Mouse (Mus musculus): ENCODE measurements around the gene Zfp446. TPM values are rescaled to one million over a fixed set of nuclear protein-coding genes. Genes with fewer than 3 reads are reported as not detected.

Zfp446 gene
- polyA plus RNA-seq, 1 experiment from 2014 or later: 14.9 TPM

DNA sequence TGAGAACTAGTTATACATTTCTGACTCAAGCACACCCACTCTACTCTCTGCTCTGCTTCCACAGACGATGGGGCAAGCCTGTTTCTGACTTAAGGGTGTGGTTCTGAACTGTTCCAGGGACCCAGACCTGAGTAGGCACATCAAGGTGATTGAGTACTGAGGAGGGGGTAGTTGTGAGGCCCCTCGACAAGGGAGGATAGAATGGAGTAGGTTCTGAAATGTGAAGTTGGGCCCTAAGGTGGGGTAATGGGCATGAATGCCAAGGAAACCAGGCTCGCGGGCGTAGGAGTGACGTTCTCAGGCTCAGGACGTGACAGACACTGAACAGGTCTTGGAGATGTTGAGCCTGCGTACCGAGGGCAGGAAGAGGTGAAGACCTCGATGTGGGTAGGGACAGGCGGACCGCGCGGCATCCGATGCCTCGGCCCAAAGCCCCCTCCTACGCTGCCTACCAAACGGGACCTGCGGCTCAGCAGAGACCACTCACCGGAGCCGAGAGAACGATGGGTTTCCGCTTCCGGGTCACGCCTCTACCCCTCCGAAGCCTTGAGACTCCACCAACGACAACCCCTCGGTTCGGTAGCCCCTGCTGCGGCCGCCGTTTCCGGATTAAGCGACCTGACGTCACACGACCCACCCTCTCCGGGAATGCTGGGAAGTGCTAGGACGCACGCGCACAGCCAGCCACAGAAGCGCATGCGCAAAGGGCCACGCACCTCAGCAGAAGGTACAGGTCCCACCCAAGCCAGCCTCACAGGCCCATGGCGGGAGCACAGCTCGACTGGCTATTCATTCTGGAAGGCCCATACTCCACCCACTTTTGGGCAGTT lies 56.7 kb downstream of the Zfp446 start, which contains the start of gene Chmp2a:
Gene Chmp2a (minus strand): TSS at position 660 of the 830 bp plus-strand sequence.
- DNase-seq (ENCODE audit: low spot score): peak; percentile 99
- under 1% methylated on average over 45 of the region's 45 CpGs for WGBS
- no peaks in the 10 kb centered on the region for H3K9me3 ChIP-seq (replicated peaks)
- H3K27ac ChIP-seq: peak within 1 kb of the TSS; percentile 86
- peak within 1 kb of the TSS; percentile 63 for H3K4me3 ChIP-seq
- H3K36me3 ChIP-seq: peaks cover 68% of the 10 kb centered on the region
- H3K27me3 ChIP-seq (ENCODE audit: low read depth, poor library complexity, severe bottlenecking): no peaks in the 10 kb centered on the region
- peaks cover 48% of the 10 kb centered on the region for H3K4me1 ChIP-seq

Other genes starting within 250 kb of the Zfp446 start
- gene Vmn2r56, start 242.8 kb upstream of the Zfp446 start, polyA plus RNA-seq (2016; fragmentation: Nextera tagmentation; extraction: Ambion mirVana): not detected in 2 replicates
- 13.8 and 15.7 TPM in 2 replicates for gene Zscan18, start 174.2 kb upstream of the Zfp446 start, polyA plus RNA-seq (2016; fragmentation: Nextera tagmentation; extraction: Ambion mirVana)
- gene Zfp329, start 159.0 kb upstream of the Zfp446 start, polyA plus RNA-seq (2016; fragmentation: Nextera tagmentation; extraction: Ambion mirVana): 14.8 and 16.8 TPM in 2 replicates
- gene Zfp110, start 143.1 kb upstream of the Zfp446 start, polyA plus RNA-seq (2016; fragmentation: Nextera tagmentation; extraction: Ambion mirVana): 30.4 and 32.6 TPM in 2 replicates
- gene Zfp128, start 96.7 kb upstream of the Zfp446 start, polyA plus RNA-seq (2016; fragmentation: Nextera tagmentation; extraction: Ambion mirVana): 5.0 and 7.4 TPM in 2 replicates
- gene Zscan22, start 80.0 kb upstream of the Zfp446 start, polyA plus RNA-seq (2016; fragmentation: Nextera tagmentation; extraction: Ambion mirVana): 22.4 and 23.1 TPM in 2 replicates
- 1,082 and 1,228 TPM in 2 replicates for gene Rps5, start 55.6 kb upstream of the Zfp446 start, polyA plus RNA-seq (2016; fragmentation: Nextera tagmentation; extraction: Ambion mirVana)
- 0.66 and 0.94 TPM in 2 replicates for gene Rnf225, start 50.4 kb upstream of the Zfp446 start, polyA plus RNA-seq (2016; fragmentation: Nextera tagmentation; extraction: Ambion mirVana)
- gene Zfp324, start 12.0 kb upstream of the Zfp446 start, polyA plus RNA-seq (2016; fragmentation: Nextera tagmentation; extraction: Ambion mirVana): 8.4 and 12.0 TPM in 2 replicates
- not detected in 2 replicates for gene Slc27a5, start 20.3 kb downstream of the Zfp446 start, polyA plus RNA-seq (2016; fragmentation: Nextera tagmentation; extraction: Ambion mirVana)
- gene Trim28, start 21.3 kb downstream of the Zfp446 start, polyA plus RNA-seq (2016; fragmentation: Nextera tagmentation; extraction: Ambion mirVana): 561 and 585 TPM in 2 replicates
- 29.1 and 31.8 TPM in 2 replicates for gene Zbtb45, start 32.2 kb downstream of the Zfp446 start, polyA plus RNA-seq (2016; fragmentation: Nextera tagmentation; extraction: Ambion mirVana)
- gene Chmp2a, start 57.0 kb downstream of the Zfp446 start, polyA plus RNA-seq (2016; fragmentation: Nextera tagmentation; extraction: Ambion mirVana): 79.6 and 84.2 TPM in 2 replicates
- gene Ube2m, start 60.4 kb downstream of the Zfp446 start, polyA plus RNA-seq (2016; fragmentation: Nextera tagmentation; extraction: Ambion mirVana): 182 and 208 TPM in 2 replicates
- 3.3 and 4.4 TPM in 2 replicates for gene Mzf1, start 76.9 kb downstream of the Zfp446 start, polyA plus RNA-seq (2016; fragmentation: Nextera tagmentation; extraction: Ambion mirVana)
- gene Vmn1r85, start 117.3 kb downstream of the Zfp446 start, polyA plus RNA-seq (2016; fragmentation: Nextera tagmentation; extraction: Ambion mirVana): not detected in 2 replicates
- gene Vmn1r86, start 142.1 kb downstream of the Zfp446 start, polyA plus RNA-seq (2016; fragmentation: Nextera tagmentation; extraction: Ambion mirVana): not detected in 2 replicates
- gene Vmn1r87, start 162.3 kb downstream of the Zfp446 start, polyA plus RNA-seq (2016; fragmentation: Nextera tagmentation; extraction: Ambion mirVana): not detected in 2 replicates
- gene Vmn1r88, start 181.7 kb downstream of the Zfp446 start, polyA plus RNA-seq (2016; fragmentation: Nextera tagmentation; extraction: Ambion mirVana): not detected in 2 replicates
- gene Vmn1r89, start 235.2 kb downstream of the Zfp446 start, polyA plus RNA-seq (2016; fragmentation: Nextera tagmentation; extraction: Ambion mirVana): not detected in 2 replicates

Data from limb, embryonic 10.5 days (tissue).